Mouse (Mus musculus) hindbrain, embryonic 11.5 days (tissue): ENCODE data around the gene Gtf2e1. TPM values are rescaled to one million over a fixed set of nuclear protein-coding genes. Genes with fewer than 3 reads are reported as not detected.

Source experiments
- polyA plus RNA-seq: library from polyadenylated mRNA; unstranded; fragments of >200 nt; fragmentation: Nextera tagmentation; extraction: Ambion mirVana; gene quantifications from 2 replicates; pipeline ENCODE4 v1.2.1, GENCODE M21; 2014

Gtf2e1 gene
- polyA plus RNA-seq, 1 experiment from 2014 or later = 50.5 TPM

Other genes starting within 250 kb of the Gtf2e1 start
- 3.8 and 7.8 TPM in 2 replicates for gene Stxbp5l, start 154.8 kb downstream of the Gtf2e1 start, polyA plus RNA-seq
- 42.1 and 45.6 TPM in 2 replicates for gene Rabl3, start 96 bp upstream of the Gtf2e1 start, polyA plus RNA-seq
- not detected in 2 replicates for gene Hgd, start 40.4 kb upstream of the Gtf2e1 start, polyA plus RNA-seq
- 54.0 and 60.0 TPM in 2 replicates for gene Ndufb4, start 114.7 kb upstream of the Gtf2e1 start, polyA plus RNA-seq
- 231 and 271 TPM in 2 replicates for gene Fstl1, start 237.1 kb upstream of the Gtf2e1 start, polyA plus RNA-seq